Mouse (Mus musculus): ENCODE results near the gene Zkscan16.

The Zkscan16 gene

GRCm38 (mm10) chr4:58943420-58944205 lies at the start of gene Zkscan16:
TSS of gene Zkscan16 (plus strand) at chr4:58943628.
- DNase-seq (ENCODE audit: low read depth) = peak; percentile 90

- no peak for DNase-seq (ENCODE audit: low read depth)
Measured at GRCm38 (mm10) chr4:58894399-58894798, 49.0 kb upstream of the Zkscan16 start.

- no peak for DNase-seq (ENCODE audit: low read depth)
Measured at GRCm38 (mm10) chr4:58897436-58897835, 46.0 kb upstream of the Zkscan16 start.

GRCm38 (mm10) chr4:58898318-58898717 lies 45.1 kb upstream of the Zkscan16 start:
- DNase-seq (ENCODE audit: low read depth) = peak; percentile 20

GRCm38 (mm10) chr4:58907453-58907852 lies 36.0 kb upstream of the Zkscan16 start:
- no peak for DNase-seq (ENCODE audit: low read depth)

- DNase-seq (ENCODE audit: low read depth) = peak; percentile 16
Measured at GRCm38 (mm10) chr4:58910175-58911068, 33.0 kb upstream of the Zkscan16 start.

GRCm38 (mm10) chr4:58911069-58911830 lies 32.2 kb upstream of the Zkscan16 start:
- peak; percentile 72 for DNase-seq (ENCODE audit: low read depth)

- DNase-seq (ENCODE audit: low read depth) = peak; percentile 85
Measured at GRCm38 (mm10) chr4:58911831-58912628, 31.4 kb upstream of the Zkscan16 start.

GRCm38 (mm10) chr4:58912629-58913335 lies 30.6 kb upstream of the Zkscan16 start, which contains the start of gene Ecpas:
TSS of gene Ecpas (minus strand) at chr4:58912749.
- peak; percentile 90 for DNase-seq (ENCODE audit: low read depth)

- DNase-seq (ENCODE audit: low read depth) = peak; percentile 26
Measured at GRCm38 (mm10) chr4:58913336-58914026, 29.9 kb upstream of the Zkscan16 start.

- peak; percentile 69 for DNase-seq (ENCODE audit: low read depth)
Measured at GRCm38 (mm10) chr4:58915081-58915826, 28.2 kb upstream of the Zkscan16 start.

GRCm38 (mm10) chr4:58923933-58924332 lies 19.5 kb upstream of the Zkscan16 start:
- no peak for DNase-seq (ENCODE audit: low read depth)

GRCm38 (mm10) chr4:58925664-58926063 lies 17.8 kb upstream of the Zkscan16 start:
- DNase-seq (ENCODE audit: low read depth) = no peak

- no peak for DNase-seq (ENCODE audit: low read depth)
Measured at GRCm38 (mm10) chr4:58926120-58926519, 17.3 kb upstream of the Zkscan16 start.

GRCm38 (mm10) chr4:58927661-58928060 lies 15.8 kb upstream of the Zkscan16 start:
- DNase-seq (ENCODE audit: low read depth) = peak; percentile 30

GRCm38 (mm10) chr4:58932541-58932940 lies 10.9 kb upstream of the Zkscan16 start:
- no peak for DNase-seq (ENCODE audit: low read depth)

- no peak for DNase-seq (ENCODE audit: low read depth)
Measured at GRCm38 (mm10) chr4:58934308-58934707, 9.1 kb upstream of the Zkscan16 start.

GRCm38 (mm10) chr4:58934746-58935476 lies 8.5 kb upstream of the Zkscan16 start:
- peak; percentile 77 for DNase-seq (ENCODE audit: low read depth)

Measured in NIH3T3 (cell line).